Mouse (Mus musculus) left cerebral cortex, adult 9 months (tissue): ENCODE measurements around the gene Mphosph9.
"Not testable (repeated sequence)": the region's sequence is repeated elsewhere in the genome, so short reads cannot be mapped to it uniquely, and the experiment has no call there.

Experiments used
- DNase-seq, 2 experiments: peaks; one replicate each; pipeline ENCODE4 v3.0.0; 2022; ENCODE audit warnings: low spot score in 2 of 2

Mphosph9 gene

DNA sequence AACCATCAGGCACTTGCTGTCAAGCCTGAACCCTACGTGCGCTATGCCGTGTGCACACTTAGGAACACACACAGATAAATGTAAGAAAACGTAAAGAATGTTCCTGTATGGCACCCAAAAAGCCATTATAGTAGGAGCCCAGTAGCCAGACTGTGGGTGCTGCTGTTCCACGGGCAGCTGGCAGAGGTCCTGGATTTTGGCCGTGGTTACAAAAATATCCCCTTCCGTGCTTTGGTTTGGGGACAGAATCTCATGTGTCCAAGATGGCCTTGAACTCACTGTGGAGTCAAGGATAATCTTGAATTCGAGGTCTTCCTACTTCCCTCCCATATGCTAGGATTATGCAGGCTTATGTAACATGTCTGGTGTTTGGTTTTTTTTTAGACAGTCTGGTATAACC, 15.1 kb upstream of the Mphosph9 start:
- DNase-seq = no peak

DNA sequence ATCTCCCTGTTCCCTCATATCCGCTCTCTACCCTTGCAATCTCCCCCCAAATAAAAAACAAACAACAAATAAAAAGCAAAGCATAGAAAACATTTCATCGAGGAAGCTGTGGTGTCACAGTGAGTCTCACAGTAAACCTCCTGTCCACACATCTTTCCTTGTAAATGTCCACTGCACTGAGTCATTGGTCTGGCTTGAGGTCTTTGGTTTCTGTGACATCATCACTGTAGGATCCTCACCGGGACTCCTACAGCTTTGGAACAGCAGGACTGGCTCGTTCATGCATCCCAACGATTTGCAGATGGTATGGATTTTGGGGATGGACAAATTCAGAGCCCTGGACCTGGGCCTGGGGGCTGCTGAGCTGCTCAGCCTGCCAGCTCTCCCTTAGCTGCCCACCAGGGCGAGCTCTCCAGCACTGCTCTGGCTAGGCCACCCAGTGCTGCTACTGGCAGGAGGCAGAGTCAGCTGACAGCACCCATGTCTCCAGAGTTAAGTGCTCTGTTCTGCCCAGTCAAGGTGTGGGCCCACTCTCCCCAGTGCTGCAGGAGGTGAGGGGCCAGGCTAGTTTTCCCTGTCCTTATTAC, 14.1 kb upstream of the Mphosph9 start:
- not testable (repeated sequence) for DNase-seq

GRCm38 (mm10) chr5:124338791-124339190, 11.0 kb upstream of the Mphosph9 start:
- no peak for DNase-seq

DNA sequence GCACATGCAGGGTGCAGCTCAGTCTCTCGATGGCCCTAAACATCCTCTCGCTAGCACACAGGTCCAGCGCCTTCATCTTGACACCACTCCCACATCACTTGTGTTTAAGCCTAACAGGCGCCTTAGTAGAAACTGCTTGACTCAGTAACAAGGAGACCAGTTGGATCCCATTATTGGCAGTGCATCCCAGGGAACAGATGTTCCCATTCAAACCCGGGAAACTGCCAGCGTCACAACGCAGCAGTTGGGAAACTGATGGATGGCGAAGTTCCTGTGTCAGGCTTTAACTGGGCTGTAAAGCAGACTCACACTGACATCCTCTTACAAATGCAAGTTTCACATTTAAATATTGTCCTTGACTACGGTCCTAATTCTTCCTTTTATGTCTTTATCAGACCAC, 10.1 kb upstream of the Mphosph9 start:
- DNase-seq = no peak

GRCm38 (mm10) chr5:124337103-124337502, 9.3 kb upstream of the Mphosph9 start:
- DNase-seq = no peak

DNA sequence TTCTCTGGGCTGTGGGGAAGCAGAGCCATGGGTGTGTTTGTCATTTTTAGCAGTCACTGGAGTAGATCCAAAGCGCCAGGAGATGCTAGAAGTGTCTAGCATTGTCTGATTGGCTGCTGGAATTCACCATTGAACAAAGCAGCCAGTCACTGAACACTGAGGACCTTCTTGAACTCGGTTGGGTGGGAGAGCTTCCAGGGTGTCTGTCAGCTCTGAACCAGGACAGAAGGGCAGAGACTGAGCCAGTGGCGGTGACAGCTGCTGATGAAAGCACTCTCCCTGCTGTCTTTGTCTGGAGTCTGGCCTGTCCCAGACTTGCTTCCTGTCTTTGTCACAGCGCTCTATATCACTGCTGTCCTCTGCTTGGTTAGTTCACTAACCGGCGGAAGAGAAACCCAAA, 6.6 kb upstream of the Mphosph9 start:
- DNase-seq = peak in 1 of 2 experiments; percentile 67

DNA sequence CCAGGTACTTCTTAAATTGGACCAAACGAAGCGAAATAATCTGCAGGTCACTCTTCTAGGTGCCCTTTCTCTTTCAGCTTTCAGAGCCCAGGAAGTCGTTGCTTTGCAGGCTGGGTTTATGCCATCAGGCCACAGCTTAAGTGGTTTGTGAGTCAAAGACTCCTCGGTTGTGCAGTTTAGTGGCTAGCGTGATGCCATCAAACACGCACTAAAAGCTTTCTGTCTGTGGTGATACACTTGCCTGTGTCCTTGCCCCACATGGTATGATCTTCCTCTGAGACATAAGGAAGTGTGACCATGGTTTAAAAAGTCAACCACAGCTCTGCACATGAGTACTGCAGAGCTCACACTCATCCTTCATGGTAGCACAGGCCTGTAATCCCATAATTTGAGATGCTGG, 2.3 kb upstream of the Mphosph9 start:
- no peak for DNase-seq

DNA sequence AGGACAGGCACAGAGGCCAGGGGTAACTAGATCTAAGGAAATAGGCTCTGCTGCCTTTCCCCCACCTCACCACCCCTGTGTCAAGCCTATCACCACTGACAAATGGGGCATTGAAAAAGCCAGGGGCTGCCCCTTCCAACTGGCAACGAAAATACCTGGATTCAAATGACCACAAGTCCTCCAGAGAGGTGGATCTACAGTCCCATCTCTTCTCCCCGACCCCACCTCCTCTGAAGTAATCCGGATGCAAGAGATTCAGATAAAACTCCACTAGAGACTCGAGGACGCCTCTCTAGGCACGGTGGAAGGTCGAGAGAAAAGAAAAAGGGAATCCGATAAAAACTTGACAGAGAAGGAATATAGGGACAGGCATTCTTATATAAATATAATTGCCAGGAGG, 943 bp downstream of the Mphosph9 start:
- no peak for DNase-seq

GRCm38 (mm10) chr5:124317648-124318047, 10.1 kb downstream of the Mphosph9 start:
- DNase-seq = no peak

DNA sequence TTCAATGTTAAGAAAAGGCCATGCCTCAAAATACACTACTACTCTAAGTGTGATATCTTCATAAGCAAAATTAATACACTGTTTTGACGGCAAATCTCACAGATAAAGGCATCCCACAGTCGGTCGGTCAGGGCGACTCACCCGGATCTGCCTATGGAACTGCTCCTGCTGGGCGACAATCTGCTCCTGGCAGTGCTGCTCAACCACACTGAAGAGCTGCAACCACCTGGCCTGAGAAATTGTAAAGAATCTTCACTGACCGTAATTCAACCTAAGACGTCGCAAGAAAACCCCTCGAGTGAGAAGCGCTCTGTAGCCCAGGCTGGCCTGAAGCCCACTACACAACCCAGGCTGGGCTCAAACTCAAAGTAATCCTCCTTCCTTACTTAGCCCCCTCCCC, 11.8 kb downstream of the Mphosph9 start:
- no peak for DNase-seq

GRCm38 (mm10) chr5:124315498-124315897, 12.3 kb downstream of the Mphosph9 start:
- no peak for DNase-seq

- no peak for DNase-seq
Observed at GRCm38 (mm10) chr5:124310091-124310490, 17.7 kb downstream of the Mphosph9 start.

DNA sequence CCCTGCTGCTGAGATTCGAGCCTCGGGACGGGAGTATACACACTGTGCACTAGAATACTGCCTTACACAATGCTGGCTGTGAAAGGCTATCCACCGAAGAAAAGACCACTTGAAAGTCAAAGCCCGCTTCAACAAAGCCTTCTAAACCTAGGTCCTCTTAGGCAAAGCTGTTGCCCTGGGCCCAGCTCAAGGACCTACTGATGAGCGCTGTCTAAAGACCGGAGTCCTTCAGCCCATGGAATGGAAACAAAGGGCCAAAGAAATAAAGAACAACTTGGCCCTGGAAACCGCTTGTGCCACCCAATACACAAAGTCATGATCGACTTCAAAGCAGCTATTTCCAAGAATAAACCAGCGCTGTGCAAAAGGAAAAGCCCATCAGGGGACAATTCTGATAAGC, 18.6 kb downstream of the Mphosph9 start:
- no peak for DNase-seq

DNA sequence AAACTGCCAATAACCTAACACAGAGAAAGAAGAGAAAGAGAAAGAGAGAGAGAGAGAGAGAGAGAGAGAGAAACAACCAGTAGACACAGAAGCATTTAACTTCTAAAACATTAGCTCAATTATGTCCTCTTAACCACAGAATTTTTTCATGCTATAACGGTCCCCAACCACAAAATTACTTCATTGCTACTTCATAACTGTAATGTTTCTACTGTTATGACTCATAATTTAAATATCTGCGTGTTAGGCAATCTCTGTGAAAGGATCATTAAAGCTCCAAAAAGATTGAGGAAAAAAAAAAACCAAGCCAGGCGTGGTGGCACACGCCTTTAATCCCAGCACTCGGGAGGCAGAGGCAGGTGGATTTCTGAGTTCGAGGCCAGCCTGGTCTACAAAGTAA, 24.9 kb downstream of the Mphosph9 start:
- DNase-seq = not testable (repeated sequence)

GRCm38 (mm10) chr5:124300132-124300531, 27.6 kb downstream of the Mphosph9 start:
- no peak for DNase-seq

DNA sequence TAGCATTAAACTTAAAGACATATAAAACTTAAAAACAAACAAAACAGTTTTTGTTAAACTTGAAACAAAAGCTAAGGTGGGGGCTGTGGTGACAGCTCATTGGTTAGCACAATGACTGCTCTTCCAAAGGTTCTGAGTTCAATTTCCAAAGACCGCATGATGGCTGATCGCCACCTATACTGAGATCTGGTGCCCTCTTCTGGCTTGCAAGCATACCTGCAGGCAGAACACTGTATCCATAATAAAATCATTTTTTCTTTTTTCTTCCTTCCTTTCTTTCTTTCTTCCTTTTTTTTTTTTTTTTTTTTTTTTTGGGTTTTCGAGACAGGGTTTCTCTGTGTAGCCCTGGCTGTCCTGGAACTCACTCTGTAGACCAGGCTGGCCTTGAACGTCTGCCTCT, 28.5 kb downstream of the Mphosph9 start:
- DNase-seq = not testable (repeated sequence)

- DNase-seq = no peak
Observed at GRCm38 (mm10) chr5:124296475-124296874, 31.3 kb downstream of the Mphosph9 start.

DNA sequence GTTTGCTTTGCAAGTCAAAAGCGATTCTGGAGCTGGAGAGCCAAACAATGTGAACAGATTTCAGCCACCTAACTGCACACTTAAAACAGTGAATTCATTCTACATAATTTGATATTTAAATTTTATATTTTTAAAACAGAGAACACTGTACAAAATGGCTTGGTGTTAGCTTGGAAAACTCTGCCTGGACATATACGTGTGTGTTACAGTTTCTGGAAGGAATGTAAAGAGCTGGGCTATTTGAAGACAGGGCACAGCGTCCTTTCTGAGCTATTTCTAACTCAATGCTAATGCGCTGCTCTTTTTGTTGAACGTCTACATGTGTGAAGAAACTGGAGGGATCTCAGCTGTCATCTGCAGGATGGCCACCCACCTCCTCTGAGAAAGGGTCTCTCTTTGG, 33.8 kb downstream of the Mphosph9 start:
- no peak for DNase-seq

GRCm38 (mm10) chr5:124290216-124290615, 37.6 kb downstream of the Mphosph9 start:
- peak in 1 of 2 experiments; percentile 23 for DNase-seq

DNA sequence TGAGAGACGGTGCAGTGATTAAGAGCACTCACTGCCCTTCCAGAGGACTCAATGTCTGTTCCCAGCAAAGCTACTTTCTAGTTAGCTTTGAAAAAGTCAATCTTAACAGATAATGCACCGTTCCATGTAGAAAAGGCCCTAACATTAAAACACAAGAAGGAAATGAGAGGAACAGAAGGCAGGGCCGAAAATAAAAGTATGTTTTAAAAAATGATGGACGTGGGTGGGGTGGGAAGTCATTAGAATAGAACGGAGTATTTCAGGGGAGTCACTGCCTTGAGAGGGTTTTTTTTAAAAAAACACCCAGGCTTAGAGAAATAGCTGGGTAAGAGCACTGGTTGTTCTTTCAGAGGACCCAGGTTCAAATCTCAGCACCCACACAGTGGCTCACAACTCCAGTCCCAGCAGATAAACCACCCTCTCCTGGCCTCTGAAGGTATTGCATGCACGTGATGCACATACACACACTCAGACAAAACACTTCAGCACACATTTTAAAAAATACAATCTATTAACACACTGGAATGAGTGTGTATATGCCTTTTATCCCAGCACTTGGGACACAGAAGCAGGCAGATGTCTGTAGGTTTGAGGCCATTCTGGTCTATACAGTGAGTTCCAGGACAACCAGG, 40.0 kb downstream of the Mphosph9 start:
- DNase-seq = peak in 1 of 2 experiments; percentile 41

- no peak for DNase-seq
Observed at GRCm38 (mm10) chr5:124284330-124284729, 43.4 kb downstream of the Mphosph9 start.

DNA sequence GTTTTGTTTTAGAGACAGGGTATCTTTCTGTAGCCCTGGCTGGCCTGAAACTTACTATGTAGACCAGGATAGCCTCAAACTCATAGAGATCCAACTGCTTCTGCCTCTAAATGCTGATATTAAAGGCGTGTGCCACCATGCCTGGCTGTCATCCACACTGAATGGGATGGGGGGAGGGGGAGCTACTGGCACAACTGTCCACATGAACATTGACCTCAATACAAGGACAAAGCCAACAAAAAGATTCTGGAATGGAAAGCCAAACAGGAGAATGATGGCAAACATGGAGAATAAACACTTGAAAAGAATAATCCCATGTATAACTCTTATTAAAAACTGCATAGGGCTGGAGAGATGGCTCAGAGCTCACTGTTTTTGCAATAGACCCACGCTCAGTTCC, 44.9 kb downstream of the Mphosph9 start:
- DNase-seq = no peak

GRCm38 (mm10) chr5:124270226-124270625, 57.5 kb downstream of the Mphosph9 start:
- no peak for DNase-seq

DNA sequence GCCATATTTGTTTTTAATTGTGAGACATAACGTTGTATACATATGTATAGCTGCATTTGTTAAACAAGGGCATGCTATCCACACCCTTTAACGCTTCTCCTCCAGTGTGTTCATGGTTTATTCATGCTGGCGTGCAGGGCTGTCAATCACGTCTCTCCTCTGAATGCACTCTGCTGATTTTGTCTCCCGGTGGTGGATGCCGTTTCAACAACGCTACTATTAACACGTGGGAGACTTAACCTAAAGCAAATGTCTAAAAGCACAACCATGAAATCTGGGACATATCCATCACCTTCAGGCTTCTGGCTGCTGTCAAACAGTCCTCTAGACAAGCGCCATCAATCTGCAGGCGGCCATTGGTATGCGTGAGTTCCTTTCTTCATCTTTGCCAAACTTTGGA, 58.1 kb downstream of the Mphosph9 start:
- DNase-seq = no peak
